Mouse (Mus musculus): ENCODE results near the gene Ttbk1.

DNA sequence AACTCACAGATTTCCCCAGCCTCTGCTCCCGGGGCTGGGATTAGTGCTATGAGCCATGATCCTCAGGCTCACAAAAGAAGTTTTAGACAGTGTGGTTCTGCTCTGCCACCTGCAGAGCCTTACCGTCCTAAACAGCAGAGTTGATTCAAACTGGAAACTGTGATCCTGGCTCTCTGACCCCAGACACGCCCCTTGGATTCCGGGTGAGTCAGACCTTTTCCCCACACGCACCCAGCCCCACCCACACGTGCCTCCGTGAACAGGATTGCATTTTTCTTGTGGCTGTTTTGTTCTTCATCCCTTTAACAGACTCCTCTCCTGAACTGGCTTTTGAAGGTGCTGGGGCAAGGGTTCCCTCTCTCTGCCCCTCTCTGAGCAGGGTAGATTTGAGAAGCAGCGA lies 10.5 kb upstream of the Ttbk1 start:
- TF ChIP-seq CTCF (IDR thresholded peaks at IDR 0.05; ENCODE audit: extremely low read depth, insufficient read length, insufficient replicate concordance, low read depth, low read length) (no peak), POLR2A (IDR thresholded peaks at IDR 0.05; ENCODE audit: low read depth, low read length) (no peak)
